8 mouse cellular contexts compared by ENCODE assay signal in the genomic region with DNA sequence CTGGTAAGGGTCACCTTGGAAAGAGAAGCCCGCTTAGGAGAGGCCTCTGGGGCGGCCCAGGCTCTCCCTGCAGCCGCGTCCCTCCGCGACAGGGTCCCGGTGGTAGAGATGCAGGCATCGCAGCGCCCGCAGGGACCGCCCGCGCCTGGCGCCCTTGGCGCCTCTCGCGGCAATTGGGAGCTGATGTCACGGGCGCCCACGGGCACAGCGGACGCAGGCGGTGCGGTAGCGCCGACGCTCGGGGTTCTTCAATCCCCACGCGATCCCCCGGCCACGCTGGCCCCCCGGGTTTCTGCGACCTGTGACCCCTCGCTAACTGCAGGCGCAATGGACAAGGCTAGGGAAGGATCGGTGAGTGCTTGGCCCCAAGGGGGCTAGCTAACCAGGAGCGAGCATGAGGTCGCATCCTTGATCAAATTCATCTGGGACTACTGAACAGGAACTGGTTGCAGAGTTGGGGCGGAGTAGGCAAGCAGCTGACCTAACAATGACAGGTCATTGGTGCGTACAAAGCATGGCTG. TPM values are rescaled to one million over a fixed set of nuclear protein-coding genes. Genes with fewer than 3 reads are reported as not detected.
DNase-seq lines count a peak whose midpoint lies in the region; ATAC-seq and TF ChIP-seq lines count a peak whose summit lies in the region.

No protein-coding gene starts in this region.

- intact Hi-C loops in gastrocnemius, adult 2 months (cut with DNase I), result no loop called here
- intact Hi-C loops in gastrocnemius, postnatal 14 days (cut with DNase I; ENCODE audit: low total_unique reads), result no loop called here
- intact Hi-C loops in left cerebral cortex, postnatal 25 days (cut with DNase I), result no loop called here

- ATAC-seq in heart, embryonic 15.5 days (replicated peaks; ENCODE audit: insufficient number of reproducible peaks, insufficient read depth, low FRiP score, low read depth), result no peak
- no peak for ATAC-seq in neural tube, embryonic 11.5 days (ENCODE audit: insufficient read depth, low FRiP score, low TSS enrichment)

- H3K27ac ChIP-seq in gastrocnemius, adult 2 months, result peak overlapping the region; percentile 71
- H3K27ac ChIP-seq in cortical plate, adult 2 months (ENCODE audit: insufficient read depth, low read length), result peak overlapping the region; percentile 91
- peak overlapping the region; percentile 67 for H3K27ac ChIP-seq in heart, embryonic 15.5 days
- no peak overlapping the region for H3K27ac ChIP-seq in neural tube, embryonic 11.5 days (ENCODE audit: low read depth, low read length)

- TF ChIP-seq CTCF in gastrocnemius, adult 2 months (IDR thresholded peaks at IDR 0.05), result no peak
- TF ChIP-seq CTCF in cortical plate, adult 2 months (IDR thresholded peaks at IDR 0.05; ENCODE audit: extremely low read depth, insufficient read depth, low read length), result no peak

- DNase-seq in gastrocnemius, adult 2 months, result peak; percentile 50
- DNase-seq in gastrocnemius, postnatal 14 days, result no peak
- peak; percentile 74 to 80 for DNase-seq in left cerebral cortex, postnatal 25 days (ENCODE audit: low spot score in 2 of 2)
- DNase-seq in neural tube, embryonic 11.5 days (ENCODE audit: low spot score), result peak; percentile 25
- DNase-seq in urinary bladder, adult 18-20 months (ENCODE audit: low spot score in 2 of 2), result no peak
- no peak for DNase-seq in gastrocnemius, adult 8-10 months (ENCODE audit: low spot score in 2 of 2)

- H3K9ac ChIP-seq in heart, embryonic 15.5 days, result peak overlapping the region; percentile 66
- peak overlapping the region; percentile 31 for H3K9ac ChIP-seq in neural tube, embryonic 11.5 days (ENCODE audit: low read length)

- TF ChIP-seq POLR2A in cortical plate, adult 2 months (IDR thresholded peaks at IDR 0.05; ENCODE audit: extremely low read depth, insufficient read depth, low read length), result peak; percentile 52

- peaks cover 2% of the 10 kb centered on the region for H3K4me1 ChIP-seq in cortical plate, adult 2 months (ENCODE audit: control insufficient read depth, insufficient read depth, low read length)
- H3K4me1 ChIP-seq in heart, embryonic 15.5 days (replicated peaks), result peaks cover 36% of the 10 kb centered on the region
- H3K4me1 ChIP-seq in neural tube, embryonic 11.5 days (ENCODE audit: control insufficient read depth, insufficient read depth, low read length), result peaks cover 26% of the 10 kb centered on the region

- H3K9me3 ChIP-seq in heart, embryonic 15.5 days (replicated peaks), result no peaks in the 10 kb centered on the region
- H3K9me3 ChIP-seq in neural tube, embryonic 11.5 days (ENCODE audit: control insufficient read depth, low read length), result no peaks in the 10 kb centered on the region

- no peaks in the 10 kb centered on the region for H3K27me3 ChIP-seq in heart, embryonic 15.5 days
- no peaks in the 10 kb centered on the region for H3K27me3 ChIP-seq in neural tube, embryonic 11.5 days (ENCODE audit: control insufficient read depth, insufficient read depth, low read length)

- peak overlapping the region; percentile 68 for H3K4me3 ChIP-seq in gastrocnemius, adult 2 months
- peak overlapping the region; percentile 73 for H3K4me3 ChIP-seq in cortical plate, adult 2 months (ENCODE audit: insufficient read depth, low read length)
- peak overlapping the region; percentile 46 for H3K4me3 ChIP-seq in heart, embryonic 15.5 days
- H3K4me3 ChIP-seq in neural tube, embryonic 11.5 days (ENCODE audit: low read depth, low read length), result peak overlapping the region; percentile 2; the same call in 1 of the 2 replicates

- 5% methylated on average over 41 of the region's 41 CpGs for WGBS in heart, embryonic 15.5 days
- 3% methylated on average over 41 of the region's 41 CpGs for WGBS in neural tube, embryonic 11.5 days

- peaks cover 10% of the 10 kb centered on the region; the same call in 1 of the 2 replicates for H3K36me3 ChIP-seq in heart, embryonic 15.5 days
- peaks cover under 1% of the 10 kb centered on the region; the same call in 1 of the 2 replicates for H3K36me3 ChIP-seq in neural tube, embryonic 11.5 days (ENCODE audit: control insufficient read depth, insufficient read depth, low read length)

- peak overlapping the region; percentile 82 for H3K4me2 ChIP-seq in heart, embryonic 15.5 days
- H3K4me2 ChIP-seq in neural tube, embryonic 11.5 days (ENCODE audit: low read depth), result peak overlapping the region; percentile 44

RNA-seq across cellular contexts. Expression of gene Rtkn, which starts 7.0 kb away (rescaled TPM):
- total RNA-seq in gastrocnemius, adult 2 months (2021), result 10 to 100 TPM; 12.2 to 15.3 TPM
- 10 to 100 TPM; 13.0 to 16.5 TPM for total RNA-seq in gastrocnemius, postnatal 14 days (2021)
- polyA plus RNA-seq in cortical plate, adult 2 months (2012; rRNA removed), result 163 and 169 TPM in 2 replicates
- 19.3 and 26.2 TPM in 2 replicates for polyA plus RNA-seq in heart, embryonic 15.5 days (2015; fragmentation: Nextera tagmentation; extraction: Ambion mirVana)
- 10 to 100 TPM; 51.2 to 76.8 TPM for total RNA-seq in left cerebral cortex, postnatal 25 days (2021)
- 20.6 and 22.1 TPM in 2 replicates for polyA plus RNA-seq in neural tube, embryonic 11.5 days (2014; fragmentation: Nextera tagmentation; extraction: Ambion mirVana)
- 10 to 100 TPM in 3 of 4 experiments, 1 to 10 TPM in 1; 9.0 to 12.2 (median 10.9) TPM for total RNA-seq in gastrocnemius, adult 8-10 months (2022)

RNA-seq across cellular contexts. Expression of gene Wdr54, which starts 13.9 kb away (rescaled TPM):
- 1 to 10 TPM in 1 of 2 experiments, under 1 TPM in 1; 0.84 to 1.1 TPM for total RNA-seq in gastrocnemius, adult 2 months (2021)
- total RNA-seq in gastrocnemius, postnatal 14 days (2021), result 1 to 10 TPM; 1.2 to 2.0 TPM
- 29.0 and 34.1 TPM in 2 replicates for polyA plus RNA-seq in cortical plate, adult 2 months (2012; rRNA removed)
- polyA plus RNA-seq in heart, embryonic 15.5 days (2015; fragmentation: Nextera tagmentation; extraction: Ambion mirVana), result 3.4 and 4.3 TPM in 2 replicates
- total RNA-seq in left cerebral cortex, postnatal 25 days (2021), result 10 to 100 TPM; 28.8 to 29.1 TPM
- 12.2 and 14.5 TPM in 2 replicates for polyA plus RNA-seq in neural tube, embryonic 11.5 days (2014; fragmentation: Nextera tagmentation; extraction: Ambion mirVana)
- total RNA-seq in gastrocnemius, adult 8-10 months (2022), result 1 to 10 TPM in 3 of 4 experiments, under 1 TPM in 1; 0.87 to 2.3 (median 1.1) TPM

RNA-seq across cellular contexts. Expression of gene 1700003E16Rik, which starts 13.9 kb away (rescaled TPM):
- under 1 TPM in 1 of 2 experiments, not detected in 1; 0.11 TPM for total RNA-seq in gastrocnemius, adult 2 months (2021)
- not detected for total RNA-seq in gastrocnemius, postnatal 14 days (2021)
- 29.7 and 31.4 TPM in 2 replicates for polyA plus RNA-seq in cortical plate, adult 2 months (2012; rRNA removed)
- 0.91 and 1.6 TPM in 2 replicates for polyA plus RNA-seq in heart, embryonic 15.5 days (2015; fragmentation: Nextera tagmentation; extraction: Ambion mirVana)
- 10 to 100 TPM; 28.8 to 30.2 TPM for total RNA-seq in left cerebral cortex, postnatal 25 days (2021)
- polyA plus RNA-seq in neural tube, embryonic 11.5 days (2014; fragmentation: Nextera tagmentation; extraction: Ambion mirVana), result 1.4 and 1.5 TPM in 2 replicates
- under 1 TPM in 2 of 4 experiments, not detected in 2; 0.13 to 0.15 TPM for total RNA-seq in gastrocnemius, adult 8-10 months (2022)

RNA-seq across cellular contexts. Expression of gene Ino80b, which starts 17.0 kb away (rescaled TPM):
- total RNA-seq in gastrocnemius, adult 2 months (2021), result 10 to 100 TPM; 13.7 to 16.3 TPM
- total RNA-seq in gastrocnemius, postnatal 14 days (2021), result 10 to 100 TPM; 14.5 to 15.2 TPM
- polyA plus RNA-seq in cortical plate, adult 2 months (2012; rRNA removed), result 23.2 and 25.5 TPM in 2 replicates
- 7.4 and 9.2 TPM in 2 replicates for polyA plus RNA-seq in heart, embryonic 15.5 days (2015; fragmentation: Nextera tagmentation; extraction: Ambion mirVana)
- 10 to 100 TPM; 11.2 to 21.3 TPM for total RNA-seq in left cerebral cortex, postnatal 25 days (2021)
- 19.8 and 23.4 TPM in 2 replicates for polyA plus RNA-seq in neural tube, embryonic 11.5 days (2014; fragmentation: Nextera tagmentation; extraction: Ambion mirVana)
- total RNA-seq in gastrocnemius, adult 8-10 months (2022), result 10 to 100 TPM; 14.3 to 18.2 (median 16.2) TPM

RNA-seq across cellular contexts. Expression of gene Wbp1, which starts 20.9 kb away (rescaled TPM):
- total RNA-seq in gastrocnemius, adult 2 months (2021), result 10 to 100 TPM; 43.3 to 45.6 TPM
- 10 to 100 TPM; 48.2 to 50.5 TPM for total RNA-seq in gastrocnemius, postnatal 14 days (2021)
- 74.4 and 78.5 TPM in 2 replicates for polyA plus RNA-seq in cortical plate, adult 2 months (2012; rRNA removed)
- 81.9 and 99.5 TPM in 2 replicates for polyA plus RNA-seq in heart, embryonic 15.5 days (2015; fragmentation: Nextera tagmentation; extraction: Ambion mirVana)
- total RNA-seq in left cerebral cortex, postnatal 25 days (2021), result 10 to 100 TPM; 36.7 to 48.7 TPM
- 169 and 177 TPM in 2 replicates for polyA plus RNA-seq in neural tube, embryonic 11.5 days (2014; fragmentation: Nextera tagmentation; extraction: Ambion mirVana)
- 10 to 100 TPM; 39.1 to 50.7 (median 45.1) TPM for total RNA-seq in gastrocnemius, adult 8-10 months (2022)

Comparison
In these comparisons a context has a peak if more than half of its experiments do, and no peak if none do; other contexts are left out.
1. DNase-seq: peak in gastrocnemius, adult 2 months (single experiment), left cerebral cortex, postnatal 25 days (2 of 2) and neural tube, embryonic 11.5 days (single experiment); none in gastrocnemius, postnatal 14 days (single experiment), urinary bladder, adult 18-20 months (0 of 2) and gastrocnemius, adult 8-10 months (0 of 2).
2. H3K4me3 ChIP-seq: peak in every context shown above with its lines; median percentile 73 in cortical plate, adult 2 months; 68 in gastrocnemius, adult 2 months; 46 in heart, embryonic 15.5 days; 2 in neural tube, embryonic 11.5 days.
3. RNA of gene Wdr54, which starts 13.9 kb away (total RNA-seq): 28.8 to 29.1 TPM in left cerebral cortex, postnatal 25 days; 1.2 to 2.0 TPM in gastrocnemius, postnatal 14 days, 0.87 to 2.3 TPM in gastrocnemius, adult 8-10 months and 0.84 to 1.1 TPM in gastrocnemius, adult 2 months; every median in the first group is over 4 times any median in the second.
4. RNA of gene 1700003E16Rik, which starts 13.9 kb away (total RNA-seq): 28.8 to 30.2 TPM in left cerebral cortex, postnatal 25 days; 0.13 to 0.15 TPM in gastrocnemius, adult 8-10 months, 0.11 TPM in gastrocnemius, adult 2 months and not detected in gastrocnemius, postnatal 14 days; every median in the first group is over 10 times any median in the second.